Mouse (Mus musculus) midbrain, embryonic 10.5 days (tissue): Measurements from ENCODE around the gene Dscam. TPM values are rescaled to one million over a fixed set of nuclear protein-coding genes. Genes with fewer than 3 reads are reported as not detected.
"Not testable (repeated sequence)": the region's sequence is repeated elsewhere in the genome, so short reads cannot be mapped to it uniquely, and the experiment has no call there.

Source experiments
- DNase-seq: peaks from one replicate; pipeline ENCODE4 v3.0.0-alpha.2; 2017; ENCODE audit warnings: low spot score
- H3K27ac ChIP-seq: fragments of 300-500 bp; sonication (generic); replicated peaks from 2 replicates; pipeline ENCODE4 v1.5.1; 2016; ENCODE audit warnings: mild to moderate bottlenecking
- H3K27me3 ChIP-seq: fragments of 300-500 bp; sonication (generic); 2 replicates; pipeline ENCODE4 v1.6.1; 2016; ENCODE audit warnings: low read depth, mild to moderate bottlenecking; ENCODE audit not compliant: poor library complexity, severe bottlenecking
- H3K36me3 ChIP-seq: fragments of 300-500 bp; sonication (generic); 2 replicates; pipeline ENCODE4 v1.6.1; 2016; ENCODE audit warnings: mild to moderate bottlenecking, moderate library complexity
- H3K4me1 ChIP-seq: fragments of 300-500 bp; sonication (generic); 2 replicates; pipeline ENCODE4 v1.6.1; 2016
- H3K4me3 ChIP-seq: fragments of 300-500 bp; sonication (generic); 2 replicates; pipeline ENCODE4 v1.5.1; 2016; ENCODE audit warnings: mild to moderate bottlenecking, moderate library complexity
- H3K9me3 ChIP-seq: fragments of 300-500 bp; sonication (generic); replicated peaks from 2 replicates; pipeline ENCODE4 v1.6.1; 2016; ENCODE audit warnings: mild to moderate bottlenecking
- WGBS: fragments of 180-500 bp; shearing (Covaris S2); methylation state at CpG from one replicate; pipeline ENCODE4 v1.1.7; 2016; 5-methylcytosine and 5-hydroxymethylcytosine counted together
- polyA plus RNA-seq: library from polyadenylated mRNA; unstranded; fragments of >200 nt; fragmentation: Nextera tagmentation; extraction: Ambion mirVana; gene quantifications from 2 replicates; pipeline ENCODE4 v1.2.1, GENCODE M21; 2016

Dscam gene
- polyA plus RNA-seq, 1 experiment from 2014 or later: 0.46 TPM

DNA sequence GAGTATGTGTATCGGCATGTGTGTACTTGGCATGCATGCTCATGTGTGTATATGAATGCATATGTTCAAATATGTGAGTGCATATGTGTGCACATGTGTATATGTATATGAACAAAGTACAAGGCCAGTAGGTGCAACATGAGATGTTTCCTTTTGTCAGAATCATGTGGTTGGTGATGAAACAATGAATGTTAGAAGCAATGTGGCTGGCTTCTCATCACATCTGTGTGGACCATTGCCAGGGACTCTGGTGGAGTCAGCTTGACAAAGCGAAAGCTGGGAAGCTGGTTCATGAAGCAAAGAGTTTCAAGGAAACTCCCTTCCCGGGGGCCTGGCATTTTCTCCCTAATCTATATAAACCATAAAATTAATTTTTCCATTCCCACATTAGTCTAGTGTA lies 286.0 kb downstream of the Dscam start:
- WGBS: 97% methylated on average over 3 of the region's 3 CpGs
- H3K9me3 ChIP-seq, H3K36me3 ChIP-seq, H3K27ac ChIP-seq, H3K27me3 ChIP-seq, DNase-seq, H3K4me1 ChIP-seq, H3K4me3 ChIP-seq: not testable (repeated sequence)

DNA sequence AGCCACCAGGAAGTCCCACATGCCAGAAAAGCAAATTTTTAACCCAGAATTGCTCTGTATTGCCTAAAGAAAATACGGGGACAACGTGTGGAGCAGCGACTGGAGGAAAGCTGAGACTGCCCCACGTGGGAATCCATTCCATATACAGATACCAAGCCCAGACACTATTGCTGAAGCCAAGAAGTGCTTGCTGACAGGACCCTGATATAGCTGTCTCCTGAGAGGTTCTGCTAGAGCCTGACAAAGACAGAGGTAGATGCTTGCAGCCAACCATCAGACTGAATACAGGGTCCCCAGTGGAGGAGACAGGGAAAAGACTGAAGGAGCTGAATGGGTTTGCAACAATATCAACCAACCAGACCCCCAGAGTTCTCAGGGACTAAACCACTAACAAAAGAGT lies 293.3 kb downstream of the Dscam start:
- 86% methylated on average over 4 of the region's 4 CpGs for WGBS
- H3K27ac ChIP-seq: no peak overlapping the region
- peaks cover 14% of the 10 kb centered on the region for H3K4me1 ChIP-seq
- no peak for DNase-seq
- H3K9me3 ChIP-seq: no peaks in the 10 kb centered on the region
- H3K27me3 ChIP-seq: no peaks in the 10 kb centered on the region
- no peak overlapping the region for H3K4me3 ChIP-seq
- no peaks in the 10 kb centered on the region for H3K36me3 ChIP-seq

- WGBS: 40% methylated on average over 7 of the region's 7 CpGs
Observed at GRCm38 (mm10) chr16:96872799-96873198, 297.8 kb downstream of the Dscam start.

GRCm38 (mm10) chr16:96857571-96857970 lies 313.0 kb downstream of the Dscam start:
- peaks cover 10% of the 10 kb centered on the region for H3K4me1 ChIP-seq
- WGBS: 72% methylated on average over 2 of the region's 2 CpGs
- no peak for DNase-seq
- H3K36me3 ChIP-seq: no peaks in the 10 kb centered on the region
- no peak overlapping the region for H3K27ac ChIP-seq
- no peaks in the 10 kb centered on the region for H3K9me3 ChIP-seq
- H3K4me3 ChIP-seq: no peak overlapping the region
- H3K27me3 ChIP-seq: no peaks in the 10 kb centered on the region

More at GRCm38 (mm10) chr16:96872799-96873198, 297.8 kb downstream of the Dscam start:
- Histone ChIP-seq H3K9me3 (no peaks in the 10 kb centered on the region), H3K27me3 (0 out of 2 replicates have a peak, but pooled peaks cover 8% of the 10 kb centered on the region), H3K27ac (no peak overlapping the region), H3K4me3 (no peak overlapping the region), H3K4me1 (peaks cover 18% of the 10 kb centered on the region), H3K36me3 (no peaks in the 10 kb centered on the region)
- DNase-seq: peak; percentile 21

GRCm38 (mm10) chr16:96855060-96855459 lies 315.5 kb downstream of the Dscam start:
- Histone ChIP-seq H3K36me3 (no peaks in the 10 kb centered on the region), H3K27me3 (no peaks in the 10 kb centered on the region), H3K9me3 (no peaks in the 10 kb centered on the region), H3K27ac (no peak overlapping the region), H3K4me1 (peaks cover 10% of the 10 kb centered on the region), H3K4me3 (no peak overlapping the region)
- WGBS: 72% methylated on average over 4 of the region's 4 CpGs
- DNase-seq: no peak

- Histone ChIP-seq H3K27me3 (no peaks in the 10 kb centered on the region), H3K4me3 (no peak overlapping the region), H3K4me1 (peaks cover 11% of the 10 kb centered on the region), H3K27ac (no peak overlapping the region), H3K9me3 (no peaks in the 10 kb centered on the region), H3K36me3 (no peaks in the 10 kb centered on the region)
- DNase-seq: no peak
- 18% methylated on average over 4 of the region's 4 CpGs for WGBS
Observed at GRCm38 (mm10) chr16:96852383-96852782, 318.2 kb downstream of the Dscam start.

GRCm38 (mm10) chr16:96848916-96849315 lies 321.6 kb downstream of the Dscam start:
- H3K27ac ChIP-seq: peak overlapping the region; percentile 46; the same call in 1 of the 2 replicates
- H3K4me1 ChIP-seq: peaks cover 32% of the 10 kb centered on the region
- no peaks in the 10 kb centered on the region for H3K36me3 ChIP-seq
- H3K4me3 ChIP-seq: no peak overlapping the region
- no peaks in the 10 kb centered on the region for H3K9me3 ChIP-seq
- DNase-seq: no peak
- H3K27me3 ChIP-seq: no peaks in the 10 kb centered on the region
- 86% methylated on average over 6 of the region's 6 CpGs for whole genome bisulfite sequencing

DNA sequence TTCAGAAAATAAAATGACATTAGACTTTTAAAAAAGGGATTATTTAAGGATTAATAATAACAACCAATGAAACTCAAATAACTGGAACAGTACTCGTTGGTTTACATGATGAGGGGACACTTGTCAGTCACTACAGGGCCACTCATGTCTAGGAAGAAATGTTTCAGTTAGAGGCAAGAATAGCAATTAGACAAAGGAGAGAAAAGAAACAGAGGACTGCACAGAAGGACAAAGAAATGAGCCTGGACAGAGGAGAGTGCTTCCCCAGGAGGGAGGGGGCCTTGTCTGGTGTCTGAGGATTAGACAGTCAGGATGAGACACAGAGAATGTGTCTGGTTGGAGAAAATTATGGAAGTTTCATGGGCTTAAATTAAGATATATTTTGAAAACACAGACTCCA lies 324.0 kb downstream of the Dscam start:
- H3K4me1 ChIP-seq: peaks cover 41% of the 10 kb centered on the region
- 44% methylated on average over 1 of the region's 1 CpGs for WGBS
- no peaks in the 10 kb centered on the region for H3K9me3 ChIP-seq
- DNase-seq: no peak
- no peak overlapping the region for H3K4me3 ChIP-seq
- H3K27ac ChIP-seq: peak overlapping the region; percentile 78
- no peaks in the 10 kb centered on the region for H3K36me3 ChIP-seq
- no peaks in the 10 kb centered on the region for H3K27me3 ChIP-seq

DNA sequence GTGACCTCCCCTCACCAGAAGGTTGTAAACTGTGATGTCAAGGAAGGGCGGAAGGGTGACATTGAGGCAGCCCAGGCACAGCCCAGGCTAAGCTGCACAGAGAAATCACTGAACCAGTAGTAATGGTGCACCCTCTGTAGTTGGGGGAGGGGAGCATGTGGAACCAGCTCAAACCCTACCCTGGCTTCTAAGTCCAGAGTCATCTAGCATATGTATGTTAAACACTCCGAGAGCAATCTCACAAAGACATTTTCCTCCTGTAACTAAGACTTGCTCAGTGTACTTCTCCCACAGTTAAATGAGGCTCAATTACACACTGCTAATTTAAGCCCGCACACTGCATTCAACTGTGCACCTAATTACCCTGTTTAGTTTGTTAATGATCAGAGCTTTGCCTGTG lies 324.4 kb downstream of the Dscam start:
- Histone ChIP-seq H3K36me3 (no peaks in the 10 kb centered on the region), H3K4me3 (no peak overlapping the region), H3K27ac (peak overlapping the region; percentile 78), H3K4me1 (peaks cover 41% of the 10 kb centered on the region), H3K9me3 (no peaks in the 10 kb centered on the region), H3K27me3 (no peaks in the 10 kb centered on the region)
- DNase-seq: peak; percentile 17
- 64% methylated on average over 3 of the region's 3 CpGs for WGBS

- Histone ChIP-seq H3K9me3 (no peaks in the 10 kb centered on the region), H3K36me3 (no peaks in the 10 kb centered on the region), H3K4me1 (peaks cover 41% of the 10 kb centered on the region), H3K4me3 (no peak overlapping the region), H3K27me3 (no peaks in the 10 kb centered on the region), H3K27ac (peak overlapping the region; percentile 78)
- no peak for DNase-seq
- 66% methylated on average over 3 of the region's 3 CpGs for WGBS
Observed at GRCm38 (mm10) chr16:96845475-96846098, 325.0 kb downstream of the Dscam start.

- no peaks in the 10 kb centered on the region for H3K27me3 ChIP-seq
- no peak overlapping the region for H3K4me3 ChIP-seq
- no peak for DNase-seq
- H3K9me3 ChIP-seq: no peaks in the 10 kb centered on the region
- peak overlapping the region; percentile 74 for H3K27ac ChIP-seq
- H3K4me1 ChIP-seq: peaks cover 55% of the 10 kb centered on the region
- no peaks in the 10 kb centered on the region for H3K36me3 ChIP-seq
- WGBS: 75% methylated on average over 9 of the region's 9 CpGs
Observed at GRCm38 (mm10) chr16:96843691-96844400, 326.7 kb downstream of the Dscam start.

- Histone ChIP-seq H3K4me1 (peaks cover 56% of the 10 kb centered on the region), H3K4me3 (no peak overlapping the region), H3K36me3 (no peaks in the 10 kb centered on the region), H3K27me3 (no peaks in the 10 kb centered on the region), H3K27ac (no peak overlapping the region; the same call in 1 of the 2 replicates), H3K9me3 (no peaks in the 10 kb centered on the region)
- 88% methylated on average over 3 of the region's 3 CpGs for WGBS
- DNase-seq: no peak
Observed at GRCm38 (mm10) chr16:96842829-96843360, 327.7 kb downstream of the Dscam start.

GRCm38 (mm10) chr16:96819649-96820048 lies 350.9 kb downstream of the Dscam start:
- Histone ChIP-seq H3K36me3 (no peaks in the 10 kb centered on the region), H3K4me3 (no peak overlapping the region), H3K4me1 (no peaks in the 10 kb centered on the region), H3K27me3 (no peaks in the 10 kb centered on the region), H3K9me3 (no peaks in the 10 kb centered on the region), H3K27ac (no peak overlapping the region)
- WGBS: 30% methylated on average over 16 of the region's 16 CpGs
- DNase-seq: peak; percentile 79
